Mouse (Mus musculus) liver, adult (tissue): ENCODE measurements around the gene Ndufaf4.

Experiments used
- GATA4 ChIP-seq: IDR thresholded peaks from 2 replicates; pipeline ENCODE4 v1.6.1; 2014; ENCODE audit warnings: mild to moderate bottlenecking, low read length; ENCODE audit not compliant: insufficient replicate concordance

The Ndufaf4 gene

GRCm38 (mm10) chr4:24897851-24898515, at the start of gene Ndufaf4:
Ndufaf4 (plus strand) TSS chr4:24898083.
- no peak for TF ChIP-seq GATA4

GRCm38 (mm10) chr4:24850401-24851325, 47.2 kb upstream of the Ndufaf4 start, which contains the start of gene Klhl32:
Klhl32 (minus strand) TSS chr4:24851124.
- TF ChIP-seq GATA4: no peak

- TF ChIP-seq GATA4: no peak
These were observed 32.2 kb upstream of the Ndufaf4 start for GRCm38 (mm10) chr4:24865691-24866090.

GRCm38 (mm10) chr4:24869230-24869629, 28.7 kb upstream of the Ndufaf4 start:
- TF ChIP-seq GATA4: no peak

GRCm38 (mm10) chr4:24894625-24895024, 3.3 kb upstream of the Ndufaf4 start:
- TF ChIP-seq GATA4: no peak

- no peak for TF ChIP-seq GATA4
These were observed 1.1 kb upstream of the Ndufaf4 start for GRCm38 (mm10) chr4:24896829-24897228.

GRCm38 (mm10) chr4:24897351-24897750, 532 bp upstream of the Ndufaf4 start:
- no peak for TF ChIP-seq GATA4

GRCm38 (mm10) chr4:24898636-24899035, 753 bp downstream of the Ndufaf4 start:
- TF ChIP-seq GATA4: no peak

GRCm38 (mm10) chr4:24899146-24899545, 1.3 kb downstream of the Ndufaf4 start:
- TF ChIP-seq GATA4: no peak

GRCm38 (mm10) chr4:24907745-24908144, 9.9 kb downstream of the Ndufaf4 start:
- no peak for TF ChIP-seq GATA4

- TF ChIP-seq GATA4: no peak
These were observed 17.7 kb downstream of the Ndufaf4 start for GRCm38 (mm10) chr4:24915631-24916030.

GRCm38 (mm10) chr4:24920006-24920577, 22.2 kb downstream of the Ndufaf4 start:
- TF ChIP-seq GATA4: no peak

- no peak for TF ChIP-seq GATA4
These were observed 26.8 kb downstream of the Ndufaf4 start for GRCm38 (mm10) chr4:24924726-24925125.

GRCm38 (mm10) chr4:24928260-24928780, 30.4 kb downstream of the Ndufaf4 start:
- TF ChIP-seq GATA4: no peak

- no peak for TF ChIP-seq GATA4
These were observed 31.0 kb downstream of the Ndufaf4 start for GRCm38 (mm10) chr4:24928926-24929325.
